Mouse (Mus musculus) lung, adult 18-20 months (tissue): ENCODE results near the gene Gm47985.

Source experiments
- DNase-seq, 2 experiments: peaks; one replicate each; pipeline ENCODE4 v3.0.0; 2022; ENCODE audit warnings: mixed read lengths in 2 of 2

The Gm47985 gene

GRCm38 (mm10) chr1:151223377-151223776 lies 41.0 kb downstream of the Gm47985 start:
- DNase-seq: no peak

- no peak for DNase-seq
These were observed 42.2 kb downstream of the Gm47985 start for GRCm38 (mm10) chr1:151224536-151224935.

- no peak for DNase-seq
These were observed 45.2 kb downstream of the Gm47985 start for GRCm38 (mm10) chr1:151227506-151227905.

- no peak for DNase-seq
These were observed 46.1 kb downstream of the Gm47985 start for GRCm38 (mm10) chr1:151228320-151228989.

GRCm38 (mm10) chr1:151232346-151232745 lies 50.0 kb downstream of the Gm47985 start:
- no peak for DNase-seq

- no peak for DNase-seq
These were observed 51.4 kb downstream of the Gm47985 start for GRCm38 (mm10) chr1:151233756-151234155.
